Mouse (Mus musculus) lung, postnatal 0 days (tissue): Measurements from ENCODE around the gene Gm9.
"Not testable (repeated sequence)": the region's sequence is repeated elsewhere in the genome, so short reads cannot be mapped to it uniquely, and the experiment has no call there.

ENCODE experiments used
- CTCF ChIP-seq: IDR thresholded peaks from 2 replicates; pipeline ENCODE4 v1.5.1; 2016; ENCODE audit warnings: antibody characterized with exemption, mild to moderate bottlenecking
- EP300 ChIP-seq: IDR thresholded peaks from 2 replicates; pipeline ENCODE4 v1.6.1; 2016; ENCODE audit warnings: antibody characterized with exemption, mild to moderate bottlenecking, control low read depth

DNA sequence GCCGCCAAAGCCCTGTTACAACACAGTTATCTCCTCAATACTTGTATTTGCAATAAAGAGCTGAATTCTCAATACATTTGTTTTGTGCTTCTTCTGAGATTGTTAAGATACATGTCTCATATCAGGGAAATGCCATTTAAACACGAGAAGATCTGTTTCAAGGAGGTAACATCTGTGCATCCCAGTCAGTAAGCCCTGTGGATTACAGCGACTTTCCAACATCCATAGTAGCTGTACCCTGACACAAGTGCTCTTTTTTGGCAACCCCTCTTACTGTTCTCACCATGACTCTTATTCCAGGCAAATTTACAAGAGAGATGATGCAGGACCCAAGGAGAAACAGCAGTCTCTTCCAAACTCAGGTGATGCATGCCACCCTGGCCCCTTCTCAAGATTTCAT is 38.8 kb upstream of the Gm9 start, which contains the start of gene Rhox3a:
- not testable (repeated sequence) for TF ChIP-seq CTCF, EP300
